Mouse (Mus musculus): ENCODE data around the gene Ceacam11. TPM values are rescaled to one million over a fixed set of nuclear protein-coding genes. Genes with fewer than 3 reads are reported as not detected.
"Not testable (repeated sequence)": the region's sequence is repeated elsewhere in the genome, so short reads cannot be mapped to it uniquely, and the experiment has no call there.

The Ceacam11 gene
- not detected in 2 replicates for polyA plus RNA-seq (2015; fragmentation: Nextera tagmentation; extraction: Ambion mirVana)

DNA sequence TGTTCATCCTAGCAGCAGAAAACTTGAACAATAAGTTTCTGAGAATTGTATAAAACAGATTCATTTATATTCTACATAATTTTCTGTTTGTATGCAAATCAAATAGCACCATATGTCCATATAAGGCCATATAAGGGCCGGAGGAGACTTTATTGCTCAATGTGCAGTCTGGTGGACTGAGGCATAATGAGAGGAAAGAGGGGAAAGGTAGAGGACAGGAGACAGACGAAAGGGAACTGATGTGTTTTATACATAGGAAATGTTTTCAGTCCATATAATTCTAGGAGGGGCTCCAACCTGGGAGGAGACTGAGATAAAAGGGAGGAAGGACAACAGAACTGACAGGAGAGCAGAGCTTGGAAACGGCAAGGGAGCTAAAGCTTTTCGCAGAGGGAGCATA is at the start of gene Ceacam11:
Gene Ceacam11 (plus strand): TSS at position 301 of the 400 bp plus-strand sequence.
- 73% methylated on average over 4 of the region's 4 CpGs for WGBS

DNA sequence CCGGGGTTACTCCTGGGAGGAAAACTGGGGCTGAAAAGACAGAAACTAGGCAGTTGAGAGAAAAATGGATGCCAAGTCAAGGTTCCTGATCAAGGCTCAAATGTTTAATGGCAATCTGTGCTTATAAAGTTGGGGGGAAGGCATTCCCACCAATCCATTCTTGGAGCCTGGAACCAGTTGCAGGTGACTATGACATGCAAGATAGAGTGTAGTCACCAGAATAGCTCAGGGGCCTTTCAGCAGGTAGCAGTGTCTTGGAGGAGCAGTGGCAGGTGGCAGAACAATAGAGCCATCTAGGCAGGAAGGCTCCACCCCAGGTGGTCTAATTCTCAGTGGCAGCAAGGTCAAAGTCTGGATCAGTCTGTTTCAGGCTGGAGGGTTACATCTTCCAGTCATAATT is 29.2 kb downstream of the Ceacam11 start:
- not testable (repeated sequence) for H3K9me3 ChIP-seq (replicated peaks); H3K9ac ChIP-seq; H3K36me3 ChIP-seq; H3K27me3 ChIP-seq; H3K27ac ChIP-seq; H3K4me2 ChIP-seq; ATAC-seq (replicated peaks; ENCODE audit: low FRiP score); H3K4me1 ChIP-seq; H3K4me3 ChIP-seq (replicated peaks)
- WGBS = 86% methylated on average over 1 of the region's 1 CpGs

More for the DNA sequence above, at the start of gene Ceacam11:
- Histone ChIP-seq H3K27ac (no peak within 1 kb of the TSS), H3K27me3 (no peaks in the 10 kb centered on the region), H3K9ac (no peak within 1 kb of the TSS), H3K9me3 (replicated peaks) (peaks cover 20% of the 10 kb centered on the region), H3K36me3 (no peaks in the 10 kb centered on the region), H3K4me3 (replicated peaks) (no peak within 1 kb of the TSS), H3K4me1 (no peaks in the 10 kb centered on the region), H3K4me2 (no peak within 1 kb of the TSS)
- no peak for ATAC-seq (replicated peaks; ENCODE audit: low FRiP score)

DNA sequence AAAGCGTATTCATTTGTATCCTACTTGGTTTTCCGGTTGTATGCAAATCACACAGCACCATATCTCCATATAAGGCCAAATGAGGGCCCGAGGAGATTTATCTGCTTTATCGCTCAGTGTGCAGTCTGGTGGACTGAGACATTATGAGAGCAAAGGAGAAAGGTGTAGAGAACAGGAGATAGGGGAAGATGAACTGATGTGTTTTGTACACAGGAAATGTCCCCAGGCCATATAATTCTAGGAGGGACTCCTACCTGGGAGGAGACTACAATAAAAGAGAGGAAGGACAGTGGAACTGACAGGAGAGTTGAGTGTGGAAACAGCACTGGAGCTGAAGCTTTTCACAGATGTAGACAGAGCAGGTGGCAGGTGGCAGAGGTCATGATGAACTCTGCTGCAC is 37.7 kb downstream of the Ceacam11 start, which contains the start of gene Ceacam13:
Gene Ceacam13 (plus strand): TSS at position 301 of the 400 bp plus-strand sequence.
- no peaks in the 10 kb centered on the region for H3K27me3 ChIP-seq
- H3K9me3 ChIP-seq (replicated peaks) = peaks cover 7% of the 10 kb centered on the region; the same call in 1 of the 2 replicates
- no peak within 1 kb of the TSS for H3K27ac ChIP-seq
- ATAC-seq (replicated peaks; ENCODE audit: low FRiP score) = no peak
- H3K9ac ChIP-seq = no peak within 1 kb of the TSS
- 75% methylated on average over 4 of the region's 4 CpGs for WGBS
- no peaks in the 10 kb centered on the region for H3K4me1 ChIP-seq
- no peaks in the 10 kb centered on the region for H3K36me3 ChIP-seq
- no peak within 1 kb of the TSS for H3K4me3 ChIP-seq (replicated peaks)
- H3K4me2 ChIP-seq = no peak within 1 kb of the TSS

Small RNAs within 50 kb of the gene (microRNA-seq; reads per million reads assigned to microRNA genes)
- gene Gm22414 = not detected

Other genes with a start within 250 kb of the Ceacam11 start
- not detected in 2 replicates for gene Ceacam14, start 159.5 kb upstream of the Ceacam11 start, polyA plus RNA-seq (2015; fragmentation: Nextera tagmentation; extraction: Ambion mirVana)
- not detected in 2 replicates for gene Gm5155, start 100.4 kb upstream of the Ceacam11 start, polyA plus RNA-seq (2015; fragmentation: Nextera tagmentation; extraction: Ambion mirVana)
- not detected in 2 replicates for gene Ceacam13, start 37.8 kb downstream of the Ceacam11 start, polyA plus RNA-seq (2015; fragmentation: Nextera tagmentation; extraction: Ambion mirVana)
- gene Ceacam12, start 93.8 kb downstream of the Ceacam11 start, polyA plus RNA-seq (2015; fragmentation: Nextera tagmentation; extraction: Ambion mirVana) = not detected in 2 replicates
- gene Igfl3, start 204.4 kb downstream of the Ceacam11 start, polyA plus RNA-seq (2015; fragmentation: Nextera tagmentation; extraction: Ambion mirVana) = not detected in 2 replicates